8 mouse cellular contexts compared by ENCODE assay signal in the genomic region with DNA sequence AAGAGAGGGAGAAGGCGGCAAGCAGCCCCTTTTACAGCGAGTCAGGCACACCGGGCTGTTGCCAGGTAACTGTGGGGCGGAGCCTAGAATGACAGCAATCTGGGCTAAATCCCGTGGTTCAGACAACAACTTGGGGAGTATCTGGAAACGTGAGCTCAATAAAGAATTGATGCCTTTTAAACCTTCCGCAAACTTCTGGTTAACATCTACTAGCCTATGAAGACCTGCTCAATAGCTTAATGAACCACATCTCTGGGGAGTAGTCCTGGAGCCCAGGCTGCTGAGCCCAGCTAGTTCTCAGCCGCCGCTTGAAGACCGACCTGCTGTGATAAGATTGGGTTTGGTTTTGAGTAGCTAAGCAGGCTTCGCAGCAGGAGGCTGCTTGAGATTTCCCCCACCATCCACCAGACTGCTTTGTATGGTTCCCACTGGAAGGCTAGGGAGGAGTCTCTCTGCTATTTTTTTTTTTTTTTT.
DNase-seq lines count a peak whose midpoint lies in the region; ATAC-seq and TF ChIP-seq lines count a peak whose summit lies in the region.

No protein-coding gene starts in this region.

- H3K4me1 ChIP-seq in heart, embryonic 13.5 days: peaks cover 86% of the 10 kb centered on the region
- H3K4me1 ChIP-seq in embryonic facial prominence, embryonic 14.5 days (ENCODE audit: control insufficient read depth, insufficient read depth, low read length): peaks cover 20% of the 10 kb centered on the region
- peaks cover 26% of the 10 kb centered on the region for H3K4me1 ChIP-seq in limb, embryonic 14.5 days (ENCODE audit: control insufficient read depth, insufficient read depth, low read length)

- DNase-seq in heart, postnatal 4 days: no peak
- peak; percentile 14 for DNase-seq in MN1 (ENCODE audit: low spot score)
- DNase-seq in embryonic facial prominence, embryonic 14.5 days (ENCODE audit: low spot score): peak; percentile 42
- no peak for DNase-seq in limb, embryonic 14.5 days (ENCODE audit: low spot score)
- DNase-seq in B cell, adult 2 months: no peak
- DNase-seq in Muller cell, postnatal 12 days (ENCODE audit: inconsistent ontology term): no peak
- no peak for DNase-seq in ovary, postnatal 14 days (ENCODE audit: low spot score)

- peak overlapping the region; percentile 14; the same call in 1 of the 2 replicates for H3K4me3 ChIP-seq in heart, embryonic 13.5 days
- H3K4me3 ChIP-seq in embryonic facial prominence, embryonic 14.5 days (ENCODE audit: low read depth, low read length): no peak overlapping the region
- H3K4me3 ChIP-seq in limb, embryonic 14.5 days (replicated peaks; ENCODE audit: low read length): no peak overlapping the region

- no peak for ATAC-seq in heart, embryonic 13.5 days (ENCODE audit: extremely low read depth, insufficient number of reproducible peaks, low FRiP score, low TSS enrichment)
- ATAC-seq in embryonic facial prominence, embryonic 14.5 days (ENCODE audit: low read depth): peak; percentile 36; the same call in 1 of the 2 replicates
- peak; percentile 50; the same call in 1 of the 2 replicates for ATAC-seq in limb, embryonic 14.5 days (ENCODE audit: low FRiP score, low read depth)

- H3K4me2 ChIP-seq in heart, embryonic 13.5 days: peak overlapping the region; percentile 61
- H3K4me2 ChIP-seq in embryonic facial prominence, embryonic 14.5 days (ENCODE audit: low read depth, low read length): peak overlapping the region; percentile 36
- H3K4me2 ChIP-seq in limb, embryonic 14.5 days (replicated peaks; ENCODE audit: low read depth, low read length, severe bottlenecking): peak overlapping the region; percentile 15

- no peaks in the 10 kb centered on the region for H3K36me3 ChIP-seq in heart, embryonic 13.5 days
- no peaks in the 10 kb centered on the region for H3K36me3 ChIP-seq in embryonic facial prominence, embryonic 14.5 days (ENCODE audit: control insufficient read depth, insufficient read depth, low read length)
- no peaks in the 10 kb centered on the region for H3K36me3 ChIP-seq in limb, embryonic 14.5 days (ENCODE audit: control insufficient read depth, insufficient read depth, low read length)

- TF ChIP-seq POLR2A in limb, embryonic 14.5 days (IDR thresholded peaks at IDR 0.05; ENCODE audit: borderline replicate concordance, extremely low read depth, insufficient read depth, insufficient read length): no peak

- 0 out of 2 replicates have a peak, but pooled peaks cover 4% of the 10 kb centered on the region for H3K27me3 ChIP-seq in heart, embryonic 13.5 days (replicated peaks)
- no peaks in the 10 kb centered on the region for H3K27me3 ChIP-seq in embryonic facial prominence, embryonic 14.5 days (replicated peaks; ENCODE audit: control insufficient read depth, insufficient read depth, low read length)
- H3K27me3 ChIP-seq in limb, embryonic 14.5 days (ENCODE audit: control insufficient read depth, insufficient read depth, low read length): peaks cover 10% of the 10 kb centered on the region

- 6% methylated on average over 11 of the region's 11 CpGs for WGBS in heart, embryonic 13.5 days
- WGBS in embryonic facial prominence, embryonic 14.5 days: 8% methylated on average over 11 of the region's 11 CpGs
- 8% methylated on average over 11 of the region's 11 CpGs for WGBS in limb, embryonic 14.5 days

- no peaks in the 10 kb centered on the region for H3K9me3 ChIP-seq in heart, embryonic 13.5 days
- no peaks in the 10 kb centered on the region for H3K9me3 ChIP-seq in embryonic facial prominence, embryonic 14.5 days (ENCODE audit: control insufficient read depth, low read length)
- no peaks in the 10 kb centered on the region for H3K9me3 ChIP-seq in limb, embryonic 14.5 days (ENCODE audit: control insufficient read depth, low read length)

- H3K27ac ChIP-seq in heart, embryonic 13.5 days (replicated peaks): no peak overlapping the region; the same call in 1 of the 2 replicates
- no peak overlapping the region for H3K27ac ChIP-seq in embryonic facial prominence, embryonic 14.5 days (replicated peaks; ENCODE audit: low read depth, low read length)
- no peak overlapping the region for H3K27ac ChIP-seq in limb, embryonic 14.5 days (replicated peaks; ENCODE audit: low read depth, low read length)

- H3K9ac ChIP-seq in heart, embryonic 13.5 days: peak overlapping the region; percentile 50; the same call in 1 of the 2 replicates
- no peak overlapping the region for H3K9ac ChIP-seq in embryonic facial prominence, embryonic 14.5 days (ENCODE audit: low read depth, low read length)
- H3K9ac ChIP-seq in limb, embryonic 14.5 days (ENCODE audit: low read depth, low read length, severe bottlenecking): no peak overlapping the region

Comparison
In these comparisons a context has a peak if more than half of its experiments do, and no peak if none do; other contexts are left out.
1. DNase-seq: peak in MN1 (single experiment) and embryonic facial prominence, embryonic 14.5 days (single experiment); none in heart, postnatal 4 days (single experiment), limb, embryonic 14.5 days (single experiment), B cell, adult 2 months (0 of 2), Muller cell, postnatal 12 days (single experiment) and ovary, postnatal 14 days (single experiment).
2. Peak in every context shown above with its lines, with median percentiles within 50 percentile points of each other: H3K4me2 ChIP-seq.